Mouse (Mus musculus) embryonic facial prominence, embryonic 13.5 days (tissue): Measurements from ENCODE around the gene Xlr4c. TPM values are rescaled to one million over a fixed set of nuclear protein-coding genes. Genes with fewer than 3 reads are reported as not detected.
A peak's percentile ranks its signal among the peaks of the same experiment; 100 is the strongest.
"Not testable (repeated sequence)": the region's sequence is repeated elsewhere in the genome, so short reads cannot be mapped to it uniquely, and the experiment has no call there.

ENCODE experiments used
- ATAC-seq: fragments of 200-750 bp; cut with Nextera tagmentation; 2 replicates; pipeline ENCODE4 v1.8.0; 2017; ENCODE audit warnings: low read depth; ENCODE audit not compliant: insufficient number of reproducible peaks, insufficient read depth, low FRiP score, low TSS enrichment
- H3K27ac ChIP-seq: fragments of 300-500 bp; sonication (generic); 2 replicates; pipeline ENCODE4 v1.5.1; 2015; ENCODE audit warnings: moderate library complexity, mild to moderate bottlenecking, inconsistent platforms
- H3K27me3 ChIP-seq: fragments of 300-500 bp; sonication (generic); 2 replicates; pipeline ENCODE4 v1.6.1; 2015; ENCODE audit warnings: mild to moderate bottlenecking, inconsistent platforms
- H3K36me3 ChIP-seq: fragments of 300-500 bp; sonication (generic); 2 replicates; pipeline ENCODE4 v1.6.1; 2015; ENCODE audit warnings: mild to moderate bottlenecking, inconsistent platforms
- H3K4me1 ChIP-seq: fragments of 300-500 bp; sonication (generic); 2 replicates; pipeline ENCODE4 v1.6.1; 2015; ENCODE audit warnings: inconsistent platforms
- H3K4me2 ChIP-seq: fragments of 300-500 bp; sonication (generic); 2 replicates; pipeline ENCODE4 v1.6.1; 2015; ENCODE audit warnings: moderate library complexity, mild to moderate bottlenecking, inconsistent platforms
- H3K4me3 ChIP-seq: fragments of 300-500 bp; sonication (generic); 2 replicates; pipeline ENCODE4 v1.5.1; 2015; ENCODE audit warnings: mild to moderate bottlenecking, inconsistent platforms
- H3K9ac ChIP-seq: fragments of 300-500 bp; sonication (generic); 2 replicates; pipeline ENCODE4 v1.6.1; 2015; ENCODE audit warnings: mild to moderate bottlenecking, inconsistent platforms
- H3K9me3 ChIP-seq: fragments of 300-500 bp; sonication (generic); 2 replicates; pipeline ENCODE4 v1.6.1; 2016; ENCODE audit warnings: inconsistent platforms
- WGBS: fragments of 180-500 bp; shearing (Covaris S2); methylation state at CpG from one replicate; pipeline ENCODE4 v1.1.7; 2015; ENCODE audit warnings: mixed read lengths; 5-methylcytosine and 5-hydroxymethylcytosine counted together
- polyA plus RNA-seq: library from polyadenylated mRNA; unstranded; fragments of >200 nt; fragmentation: Nextera tagmentation; extraction: Ambion mirVana; gene quantifications from 2 replicates; pipeline ENCODE4 v1.2.1, GENCODE M21; 2015

Gene Xlr4c
- polyA plus RNA-seq, result 0.85 TPM in 1 of 2 replicates, not detected in the other

DNA sequence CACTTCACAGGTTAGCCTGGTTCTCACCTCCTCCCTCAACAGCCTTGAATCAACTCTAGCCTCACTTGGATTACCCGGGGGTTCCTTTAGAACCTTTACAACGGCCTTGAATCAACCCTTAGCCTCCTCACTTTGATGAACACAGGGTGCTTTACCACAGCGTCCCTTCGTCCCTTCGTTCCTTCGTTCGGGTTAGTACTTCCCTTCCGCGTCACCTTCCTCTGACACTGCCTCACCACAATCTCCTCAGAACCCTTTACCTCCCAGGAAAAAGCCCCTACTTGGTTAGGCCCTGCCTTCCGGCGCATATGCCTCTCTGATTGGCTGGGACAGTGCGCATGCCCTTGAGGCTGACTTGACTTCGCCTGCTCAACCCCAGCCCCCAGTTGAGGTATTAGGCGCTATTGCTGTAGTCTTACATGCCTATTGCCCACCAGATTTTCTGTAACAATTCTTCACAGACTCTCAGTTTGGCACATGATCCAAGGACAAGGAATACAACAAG is at the start of gene Xlr4c:
Gene Xlr4c, minus strand, starts transcription at position 310 of the 505 bp plus-strand sequence.
- not testable (repeated sequence) for H3K4me3 ChIP-seq, ATAC-seq

DNA sequence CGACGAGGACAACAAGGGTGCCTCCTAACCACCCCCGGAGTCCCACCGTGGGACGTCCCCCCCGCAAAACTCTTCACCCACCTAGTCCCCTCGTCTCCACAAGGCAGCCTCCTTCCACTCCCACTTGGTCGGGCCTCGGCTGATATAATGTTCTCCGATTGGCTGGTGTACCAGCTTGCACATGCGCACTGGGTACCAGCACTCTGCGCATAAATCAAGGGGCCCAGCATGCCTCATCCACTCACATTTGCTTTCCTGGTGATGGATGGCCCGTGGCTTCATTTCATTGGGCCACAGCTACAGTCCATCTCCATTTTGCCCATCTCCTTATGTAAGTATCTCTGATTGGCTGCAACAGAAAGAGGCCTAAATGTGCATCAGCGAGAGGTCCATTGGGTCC is 22.3 kb upstream of the Xlr4c start, which contains the start of gene Xlr3c:
Gene Xlr3c, minus strand, starts transcription at position 121 of the 400 bp plus-strand sequence.
- H3K4me2 ChIP-seq, H3K36me3 ChIP-seq, ATAC-seq, H3K27me3 ChIP-seq, H3K4me3 ChIP-seq, H3K9me3 ChIP-seq, H3K4me1 ChIP-seq, H3K9ac ChIP-seq, H3K27ac ChIP-seq: not testable (repeated sequence)
- WGBS, result 90% methylated on average over 14 of the region's 14 CpGs

More for the DNA sequence above, at the start of gene Xlr4c:
- H3K27ac ChIP-seq, H3K4me1 ChIP-seq, H3K27me3 ChIP-seq, H3K4me2 ChIP-seq, H3K9me3 ChIP-seq, H3K36me3 ChIP-seq, H3K9ac ChIP-seq: not testable (repeated sequence)
- WGBS, result 86% methylated on average over 14 of the region's 14 CpGs

DNA sequence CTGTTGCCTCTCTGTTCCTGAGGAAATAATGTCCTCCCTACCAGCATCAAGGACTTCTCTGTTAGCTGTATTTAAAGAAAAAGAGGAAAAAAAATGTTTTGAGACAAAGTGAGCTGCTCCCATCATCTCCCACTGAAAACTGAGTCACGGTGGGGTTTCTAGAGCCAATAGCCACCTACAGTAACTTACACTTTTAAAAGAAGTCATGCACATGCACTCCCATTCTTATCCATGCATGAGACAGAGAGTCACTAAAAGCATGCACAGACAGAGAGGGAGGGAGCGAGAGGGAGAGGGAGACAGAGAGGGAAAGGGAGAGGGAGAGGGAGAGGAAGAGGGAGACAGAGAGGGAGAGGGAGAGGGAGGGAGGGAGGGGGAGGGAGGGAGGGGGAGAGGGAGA is 19.5 kb upstream of the Xlr4c start:
- H3K27ac ChIP-seq, H3K27me3 ChIP-seq, H3K4me1 ChIP-seq, H3K4me2 ChIP-seq, H3K9ac ChIP-seq, ATAC-seq, H3K4me3 ChIP-seq, H3K9me3 ChIP-seq, H3K36me3 ChIP-seq: not testable (repeated sequence)
- 76% methylated on average over 1 of the region's 2 CpGs for WGBS

DNA sequence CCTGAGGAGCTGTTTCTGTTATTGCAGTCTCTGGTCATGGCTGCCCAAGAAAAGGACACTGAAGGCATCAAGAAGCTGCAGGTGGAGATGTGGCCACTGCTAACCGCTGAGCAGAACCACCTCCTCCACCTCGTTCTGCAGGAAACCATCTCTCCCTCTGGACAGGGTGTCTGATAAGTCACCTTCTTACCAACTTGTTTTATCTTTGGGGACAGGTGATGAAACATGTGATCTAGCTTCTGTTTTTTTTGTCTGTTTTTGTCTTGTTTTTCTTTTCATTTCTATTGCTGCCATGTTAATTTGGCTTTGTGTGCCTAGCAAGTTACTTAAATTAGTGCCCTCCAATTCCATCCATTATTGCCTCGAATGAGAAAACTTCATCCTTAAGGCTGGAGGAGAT is 13.6 kb downstream of the Xlr4c start:
- H3K9ac ChIP-seq, result peak overlapping the region; percentile 74; the same call in 1 of the 2 replicates
- H3K4me1 ChIP-seq, result no peaks in the 10 kb centered on the region
- H3K27ac ChIP-seq, result no peak overlapping the region
- H3K4me2 ChIP-seq, result peak overlapping the region; percentile 80
- H3K27me3 ChIP-seq, result peaks cover 15% of the 10 kb centered on the region
- H3K4me3 ChIP-seq, result peak overlapping the region; percentile 57
- H3K9me3 ChIP-seq, result no peaks in the 10 kb centered on the region
- WGBS, result 36% methylated on average over 3 of the region's 3 CpGs
- ATAC-seq, result no peak
- no peaks in the 10 kb centered on the region for H3K36me3 ChIP-seq

DNA sequence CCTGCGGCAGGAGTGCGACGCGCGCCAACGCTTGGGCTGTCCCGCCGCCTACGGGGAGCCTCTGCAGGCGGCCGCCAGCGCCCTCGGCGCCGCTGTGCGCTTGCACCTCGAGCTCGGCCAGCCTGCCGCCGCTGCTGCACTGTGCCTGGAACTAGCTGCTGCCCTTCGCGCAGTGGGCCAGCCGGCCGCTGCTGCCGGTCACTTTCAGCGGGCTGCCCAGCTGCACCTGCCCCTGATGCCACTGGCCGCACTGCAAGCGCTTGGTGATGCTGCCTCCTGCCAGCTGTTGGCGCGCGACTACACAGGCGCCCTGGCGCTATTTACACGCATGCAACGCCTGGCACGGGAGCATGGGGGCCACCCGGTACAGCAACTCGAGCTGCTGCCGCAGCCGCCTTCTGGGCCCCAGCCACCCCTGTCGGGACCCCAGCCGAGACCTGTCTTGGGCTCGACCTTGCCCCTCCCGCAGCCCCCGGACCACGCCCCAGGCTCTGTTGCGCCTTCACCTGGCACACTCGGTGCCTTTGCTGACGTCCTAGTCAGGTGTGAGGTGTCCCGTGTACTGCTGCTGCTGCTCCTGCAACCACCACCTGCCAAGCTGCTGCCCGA is 14.2 kb downstream of the Xlr4c start:
- Histone ChIP-seq H3K4me2 (peak overlapping the region; percentile 80), H3K9ac (peak overlapping the region; percentile 74), H3K27me3 (peaks cover 15% of the 10 kb centered on the region), H3K4me3 (peak overlapping the region; percentile 57), H3K9me3 (no peaks in the 10 kb centered on the region), H3K4me1 (no peaks in the 10 kb centered on the region), H3K27ac (peak overlapping the region; percentile 82), H3K36me3 (no peaks in the 10 kb centered on the region)
- peak; percentile 56 for ATAC-seq
- 25% methylated on average over 48 of the region's 51 CpGs for WGBS

DNA sequence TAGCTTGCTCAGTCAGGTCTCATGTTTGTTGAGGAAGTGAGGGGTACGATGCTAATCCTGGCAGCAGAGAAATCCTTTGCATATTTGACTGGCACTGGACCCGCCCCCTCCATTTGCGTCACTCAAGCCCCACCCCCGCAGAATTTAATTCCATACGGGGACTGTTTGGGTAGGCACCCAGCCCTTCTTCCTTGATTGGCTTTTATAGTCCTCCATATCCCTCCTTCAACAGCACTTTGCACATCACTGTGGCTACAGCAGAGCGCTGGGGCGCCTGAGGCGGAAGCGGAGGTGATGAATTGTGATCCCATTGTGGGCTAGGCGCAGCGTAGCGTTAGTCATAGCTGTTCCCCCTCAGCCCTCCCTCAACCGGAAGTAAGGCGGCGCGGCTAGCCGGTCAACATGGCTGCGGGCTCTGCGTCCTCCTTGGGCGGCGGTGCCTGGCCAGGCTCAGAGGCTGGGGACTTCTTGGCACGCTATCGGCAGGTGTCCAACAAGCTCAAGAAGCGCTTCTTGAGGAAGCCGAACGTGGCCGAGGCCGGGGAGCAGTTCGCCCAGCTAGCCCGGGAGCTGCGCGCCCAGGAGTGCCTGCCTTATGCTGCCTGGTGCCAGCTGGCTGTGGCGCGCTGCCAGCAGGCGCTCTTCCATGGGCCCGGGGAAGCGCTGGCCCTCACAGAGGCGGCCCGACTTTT is 14.9 kb downstream of the Xlr4c start, which contains the start of gene F8a:
Gene F8a, plus strand, starts transcription at position 378 of the 692 bp plus-strand sequence.
- Histone ChIP-seq H3K4me3 (peak within 1 kb of the TSS; percentile 57), H3K27me3 (peaks cover 15% of the 10 kb centered on the region), H3K4me1 (no peaks in the 10 kb centered on the region), H3K9ac (peak within 1 kb of the TSS; percentile 74), H3K4me2 (peak within 1 kb of the TSS; percentile 80), H3K36me3 (no peaks in the 10 kb centered on the region), H3K27ac (peak within 1 kb of the TSS; percentile 82), H3K9me3 (no peaks in the 10 kb centered on the region)
- WGBS, result 22% methylated on average over 39 of the region's 39 CpGs
- ATAC-seq, result peak; percentile 91

DNA sequence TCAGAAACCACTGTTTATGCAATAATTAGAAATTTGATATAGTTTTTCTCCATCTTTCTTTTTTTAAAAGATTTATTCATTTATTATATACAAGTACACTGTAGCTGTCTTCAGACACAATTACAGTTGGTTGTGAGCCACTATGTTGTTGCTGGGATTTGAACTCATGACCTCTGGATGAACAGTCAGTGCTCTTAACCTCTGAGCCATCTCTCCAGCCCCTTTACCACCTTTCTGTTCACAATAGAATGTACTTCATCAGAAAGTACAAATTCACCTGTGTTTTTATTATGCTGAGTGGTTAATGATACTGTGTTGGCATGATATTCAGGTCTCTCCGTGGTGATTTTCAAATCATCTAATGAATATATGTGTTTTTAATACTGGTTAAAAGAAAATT is 17.6 kb downstream of the Xlr4c start:
- 60% methylated on average over 1 of the region's 1 CpGs for WGBS
- H3K27ac ChIP-seq, result no peak overlapping the region
- H3K4me1 ChIP-seq, result no peaks in the 10 kb centered on the region
- H3K9me3 ChIP-seq, result no peaks in the 10 kb centered on the region
- no peak overlapping the region for H3K9ac ChIP-seq
- peaks cover 15% of the 10 kb centered on the region for H3K27me3 ChIP-seq
- no peak overlapping the region for H3K4me3 ChIP-seq
- no peak overlapping the region for H3K4me2 ChIP-seq
- H3K36me3 ChIP-seq, result no peaks in the 10 kb centered on the region
- no peak for ATAC-seq

DNA sequence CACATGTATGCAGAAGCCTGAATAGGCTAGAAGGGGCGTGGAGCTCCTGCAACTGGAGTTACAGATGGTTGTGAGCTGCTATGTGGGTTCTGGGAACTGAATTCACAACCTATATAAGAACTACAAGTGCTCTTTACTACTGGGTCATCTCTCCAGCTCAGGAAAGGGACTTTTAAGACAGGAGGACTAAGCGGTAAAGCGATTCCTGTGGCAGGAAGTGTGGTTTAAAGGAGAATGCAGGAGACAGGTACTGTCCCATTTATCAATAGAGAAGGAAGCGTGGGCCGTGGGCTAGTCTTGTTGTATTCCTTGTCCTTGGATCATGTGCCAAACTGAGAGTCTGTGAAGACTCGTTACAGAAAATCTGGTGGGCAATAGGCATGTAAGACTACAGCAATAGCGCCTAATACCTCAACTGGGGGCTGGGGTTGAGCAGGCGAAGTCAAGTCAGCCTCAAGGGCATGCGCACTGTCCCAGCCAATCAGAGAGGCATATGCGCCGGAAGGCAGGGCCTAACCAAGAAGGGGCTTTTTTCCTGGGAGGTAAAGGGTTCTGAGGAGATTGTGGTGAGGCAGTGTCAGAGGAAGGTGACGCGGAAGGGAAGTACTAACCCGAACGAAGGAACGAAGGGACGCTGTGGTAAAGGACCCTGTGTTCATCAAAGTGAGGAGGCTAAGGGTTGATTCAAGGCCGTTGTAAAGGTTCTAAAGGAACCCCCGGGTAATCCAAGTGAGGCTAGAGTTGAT is 28.9 kb downstream of the Xlr4c start, which contains the start of gene Xlr4b:
Gene Xlr4b, plus strand, starts transcription at position 515 of the 746 bp plus-strand sequence.
- not testable (repeated sequence) for H3K27me3 ChIP-seq, H3K27ac ChIP-seq, H3K4me3 ChIP-seq, H3K4me2 ChIP-seq, H3K36me3 ChIP-seq, H3K9me3 ChIP-seq, ATAC-seq, H3K9ac ChIP-seq, H3K4me1 ChIP-seq
- 75% methylated on average over 18 of the region's 19 CpGs for WGBS

DNA sequence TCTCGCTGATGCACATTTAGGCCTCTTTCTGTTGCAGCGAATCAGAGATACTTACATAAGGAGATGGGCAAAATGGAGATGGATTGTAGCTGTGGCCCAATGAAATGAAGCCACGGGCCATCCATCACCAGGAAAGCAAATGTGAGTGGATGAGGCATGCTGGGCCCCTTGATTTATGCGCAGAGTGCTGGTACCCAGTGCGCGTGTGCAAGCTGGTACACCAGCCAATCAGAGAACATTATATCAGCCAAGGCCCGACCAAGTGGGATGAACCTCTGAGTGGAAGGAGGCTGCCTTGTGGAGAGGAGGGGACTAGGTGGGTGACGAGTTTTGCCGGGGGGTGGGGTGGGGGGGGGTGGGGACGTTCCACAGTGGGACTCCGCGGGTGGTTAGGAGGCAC is 51.0 kb downstream of the Xlr4c start, which contains the start of gene Xlr3b:
Gene Xlr3b, plus strand, starts transcription at position 274 of the 400 bp plus-strand sequence.
- H3K4me2 ChIP-seq, H3K27me3 ChIP-seq, H3K9me3 ChIP-seq, ATAC-seq, H3K27ac ChIP-seq, H3K9ac ChIP-seq, H3K4me1 ChIP-seq, H3K36me3 ChIP-seq, H3K4me3 ChIP-seq: not testable (repeated sequence)
- 85% methylated on average over 9 of the region's 12 CpGs for WGBS
